Mouse (Mus musculus) right cerebral cortex, postnatal 10 days (tissue): ENCODE data around the gene Ablim1.

Source experiments
- DNase-seq, 2 experiments: peaks; one replicate each; pipeline ENCODE4 v3.0.0; 2021; ENCODE audit warnings: low spot score in 2 of 2

Ablim1 gene

DNA sequence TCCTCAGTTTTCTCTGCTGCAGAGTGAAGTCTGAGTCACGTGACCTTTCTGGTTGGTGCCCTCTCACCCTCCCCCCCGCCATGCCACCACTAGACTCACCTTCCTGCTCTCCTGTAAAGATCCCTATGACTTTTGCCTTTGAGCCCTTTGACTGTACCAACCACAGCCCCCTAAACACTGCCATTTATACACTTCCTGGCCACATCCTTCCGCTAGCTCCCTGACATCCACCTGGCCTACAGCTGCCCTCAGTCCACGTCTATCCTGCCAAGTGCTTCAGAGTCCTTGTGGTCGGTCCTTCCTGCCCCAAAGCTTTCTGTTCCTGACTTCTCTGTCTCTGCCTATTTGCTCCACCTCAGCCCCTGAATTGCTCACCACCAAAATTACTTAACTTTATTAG, 29.1 kb upstream of the Ablim1 start:
- DNase-seq: no peak

DNA sequence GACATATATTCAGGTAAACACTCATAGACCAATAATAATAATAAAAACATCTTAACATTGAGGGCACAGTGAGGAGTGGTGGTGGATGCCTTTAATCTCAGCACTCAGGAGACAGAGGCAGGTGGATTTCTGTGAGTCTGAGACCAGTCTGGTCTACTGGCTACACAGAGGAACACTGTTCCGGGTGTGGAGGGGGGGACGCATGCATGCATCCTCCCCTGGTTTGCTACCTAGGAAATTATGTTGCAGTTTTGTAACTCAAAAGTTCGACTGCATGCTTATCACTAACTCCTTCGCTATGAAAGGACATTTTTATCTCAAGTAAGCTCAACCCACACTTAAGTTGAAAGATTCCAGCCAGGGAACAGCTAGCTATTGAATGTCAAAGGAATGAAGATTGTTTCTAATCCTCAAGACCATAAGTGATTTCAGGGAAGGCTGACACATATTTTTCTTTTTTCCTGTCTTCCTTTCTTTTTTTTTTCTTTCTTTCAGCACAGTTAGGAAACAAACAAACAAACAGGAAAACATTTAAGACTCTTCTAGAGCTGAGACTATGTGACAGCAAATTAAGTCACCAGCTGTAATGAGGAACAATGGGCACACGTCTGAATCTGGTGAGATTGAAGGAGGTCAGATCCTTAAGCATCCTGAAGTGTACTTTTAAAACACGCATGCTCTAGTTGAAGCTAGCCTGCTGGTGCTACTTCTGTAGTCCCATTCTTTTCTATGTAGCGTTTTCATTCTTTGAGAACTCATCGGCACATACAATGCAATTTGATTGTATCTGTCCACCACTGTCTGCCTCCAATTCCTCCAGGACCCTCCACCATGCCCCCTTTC, 26.4 kb upstream of the Ablim1 start:
- no peak for DNase-seq

GRCm38 (mm10) chr19:57339281-57339864, 24.7 kb upstream of the Ablim1 start:
- no peak for DNase-seq

- DNase-seq: no peak
Observed at GRCm38 (mm10) chr19:57335135-57335534, 20.4 kb upstream of the Ablim1 start.

DNA sequence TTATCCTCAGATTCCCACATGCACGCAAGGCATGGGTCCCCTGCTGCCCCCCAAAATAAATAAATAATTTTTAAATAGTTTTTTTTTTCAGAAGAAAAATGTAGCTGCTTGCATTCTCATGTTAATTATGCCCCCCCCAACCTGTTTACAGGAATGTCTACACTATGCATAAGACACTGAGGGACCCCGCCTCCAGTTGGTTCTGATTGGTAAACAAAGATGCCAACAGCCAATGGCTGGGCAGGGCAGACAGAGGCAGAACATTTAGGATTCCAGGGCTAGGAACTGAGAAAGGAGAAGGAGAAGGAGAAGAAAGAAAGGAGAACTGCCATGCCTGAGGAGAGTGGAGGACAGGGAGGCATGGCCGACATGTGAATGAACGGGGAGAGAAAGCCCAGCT, 18.6 kb upstream of the Ablim1 start:
- no peak for DNase-seq

DNA sequence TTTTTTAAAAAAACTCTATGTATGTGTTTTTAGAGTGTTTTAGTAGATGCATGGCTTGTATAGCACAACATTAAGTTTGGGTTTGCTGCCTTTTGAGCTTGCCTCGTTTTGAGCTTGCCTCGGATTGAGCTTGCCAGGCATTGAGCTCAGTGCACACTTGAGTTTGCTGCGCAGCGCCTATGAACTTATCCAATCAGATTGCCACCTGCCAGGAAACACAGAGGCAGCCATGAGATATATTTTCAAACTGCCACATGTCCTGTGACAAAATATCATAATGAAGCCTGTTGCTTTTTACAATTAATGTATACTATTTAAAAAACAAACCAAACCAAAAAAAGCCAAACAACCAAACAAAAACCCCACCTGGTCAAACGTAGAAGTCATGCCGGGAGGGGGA, 16.5 kb upstream of the Ablim1 start:
- DNase-seq: no peak

- no peak for DNase-seq
Observed at GRCm38 (mm10) chr19:57330309-57330708, 15.6 kb upstream of the Ablim1 start.

DNA sequence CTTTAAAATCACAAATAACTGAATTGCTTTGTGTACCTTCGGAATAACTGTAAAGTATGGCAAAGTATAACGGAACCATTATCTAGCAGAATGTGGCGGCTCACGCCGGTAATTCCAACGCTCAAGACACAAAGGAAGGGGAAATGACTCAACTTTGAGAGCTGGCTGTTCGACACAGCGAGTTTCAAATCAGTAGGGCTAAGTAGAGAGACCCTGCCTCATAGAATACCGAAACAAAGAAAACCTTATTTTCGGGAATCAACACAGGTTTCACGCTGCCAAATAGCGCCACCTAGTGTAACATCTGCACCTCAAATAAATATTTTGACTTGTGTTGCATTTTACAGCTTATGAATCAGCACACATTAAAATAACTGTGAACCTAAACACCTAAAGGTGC, 14.1 kb upstream of the Ablim1 start:
- DNase-seq: no peak

- no peak for DNase-seq
Observed at GRCm38 (mm10) chr19:57328269-57328668, 13.6 kb upstream of the Ablim1 start.

DNA sequence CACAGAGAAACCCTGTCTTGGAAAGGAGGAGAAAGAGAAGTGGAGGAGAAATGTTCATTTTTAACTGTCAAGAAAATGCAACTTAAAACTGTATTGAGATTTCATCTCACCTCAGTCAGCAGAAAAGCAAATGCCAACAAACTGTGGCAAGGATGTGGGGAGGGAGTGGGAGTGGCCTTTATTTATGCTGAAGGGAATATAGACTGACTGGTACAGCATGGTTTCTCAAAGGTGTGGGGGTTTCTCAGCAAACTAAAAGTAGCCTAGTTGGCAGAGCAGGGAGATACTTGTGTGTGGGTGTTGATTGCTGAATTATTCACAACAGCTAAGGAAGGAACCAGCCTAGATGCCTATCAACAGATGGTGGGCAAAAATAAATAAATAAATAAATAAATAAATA, 13.0 kb upstream of the Ablim1 start:
- DNase-seq: no peak

DNA sequence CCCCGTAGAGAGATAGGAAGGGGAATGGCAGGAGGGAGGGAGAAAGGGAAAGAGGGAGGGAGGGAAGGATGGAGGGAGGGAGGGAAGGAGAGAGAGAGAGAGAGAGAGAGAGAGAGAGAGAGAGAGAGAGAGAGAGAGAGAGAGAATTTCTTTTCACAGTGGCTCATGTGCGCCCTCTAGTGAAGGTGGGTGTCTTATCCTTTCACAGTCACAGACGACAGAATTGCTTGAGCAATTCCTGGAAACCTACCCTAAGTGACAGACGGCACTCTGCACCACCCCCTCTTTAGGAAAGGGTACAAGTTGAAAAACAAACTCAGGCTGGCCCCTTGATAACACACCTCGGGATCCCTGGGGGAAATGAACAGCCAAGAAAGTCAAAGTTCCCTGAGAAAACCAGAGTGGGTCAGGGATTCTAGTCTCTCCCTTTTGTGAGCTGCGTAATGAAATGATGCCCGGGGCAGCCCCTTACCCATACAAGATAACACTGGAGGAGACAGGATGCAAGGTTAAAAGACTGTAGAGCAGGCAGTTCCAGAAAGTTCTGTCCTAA, 11.1 kb upstream of the Ablim1 start:
- DNase-seq: peak; percentile 73 to 86

- DNase-seq: no peak
Observed at GRCm38 (mm10) chr19:57323087-57323486, 8.4 kb upstream of the Ablim1 start.

DNA sequence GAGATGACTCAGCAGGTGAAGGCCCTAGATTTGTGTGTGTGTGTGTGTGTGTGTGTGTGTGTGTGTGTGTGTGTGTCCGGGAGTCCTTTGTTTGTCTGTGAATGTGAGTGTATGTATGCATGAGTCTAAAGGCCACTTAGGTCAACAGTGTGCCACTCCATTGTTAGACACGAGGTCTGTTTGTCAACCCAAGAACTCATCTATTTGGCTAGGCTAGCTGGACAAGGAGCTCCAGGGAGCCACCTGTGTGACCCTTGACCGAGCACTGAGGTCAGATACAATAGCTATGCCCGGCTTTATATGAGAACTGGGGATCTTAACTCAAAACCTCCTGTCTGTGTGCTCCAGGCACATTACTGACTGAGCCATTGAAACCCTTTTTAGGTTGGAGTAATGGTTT, 7.8 kb upstream of the Ablim1 start:
- no peak for DNase-seq

GRCm38 (mm10) chr19:57321839-57322238, 7.1 kb upstream of the Ablim1 start:
- DNase-seq: no peak

DNA sequence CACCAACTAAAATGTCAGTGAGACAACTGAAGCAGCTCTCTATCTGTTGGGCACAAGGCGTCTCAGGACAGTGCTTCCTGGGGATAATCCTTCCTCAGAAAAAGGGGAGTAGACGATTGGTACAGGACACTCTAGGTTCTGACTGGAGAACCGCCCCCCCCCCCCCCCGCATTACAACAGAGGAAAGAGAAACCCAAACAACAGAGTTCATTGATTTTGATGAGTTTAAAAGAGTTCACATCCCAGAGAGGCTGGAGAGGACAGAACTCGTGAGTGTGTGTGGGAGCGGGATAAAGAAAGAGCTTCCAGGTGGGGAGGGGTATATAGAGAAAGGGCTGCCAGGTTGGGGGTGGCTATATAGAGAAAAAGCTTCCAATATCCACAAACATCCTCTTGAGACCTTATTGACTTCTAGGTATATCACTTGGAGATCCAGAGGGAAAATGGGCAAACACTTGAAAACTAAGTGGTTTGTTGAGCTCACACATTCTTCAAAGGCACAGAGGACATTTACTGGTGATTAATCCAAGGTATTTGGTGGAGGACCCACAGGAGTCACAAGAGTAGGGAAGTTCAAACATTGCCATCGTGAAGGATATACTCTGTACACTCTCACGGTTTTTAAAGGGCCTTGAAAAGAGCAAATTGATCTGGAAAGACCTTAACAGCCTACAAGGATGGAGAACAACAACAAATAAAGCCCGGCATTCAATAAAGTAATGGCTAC, 6.1 kb upstream of the Ablim1 start:
- no peak for DNase-seq

GRCm38 (mm10) chr19:57316597-57316996, 1.9 kb upstream of the Ablim1 start:
- DNase-seq: no peak

DNA sequence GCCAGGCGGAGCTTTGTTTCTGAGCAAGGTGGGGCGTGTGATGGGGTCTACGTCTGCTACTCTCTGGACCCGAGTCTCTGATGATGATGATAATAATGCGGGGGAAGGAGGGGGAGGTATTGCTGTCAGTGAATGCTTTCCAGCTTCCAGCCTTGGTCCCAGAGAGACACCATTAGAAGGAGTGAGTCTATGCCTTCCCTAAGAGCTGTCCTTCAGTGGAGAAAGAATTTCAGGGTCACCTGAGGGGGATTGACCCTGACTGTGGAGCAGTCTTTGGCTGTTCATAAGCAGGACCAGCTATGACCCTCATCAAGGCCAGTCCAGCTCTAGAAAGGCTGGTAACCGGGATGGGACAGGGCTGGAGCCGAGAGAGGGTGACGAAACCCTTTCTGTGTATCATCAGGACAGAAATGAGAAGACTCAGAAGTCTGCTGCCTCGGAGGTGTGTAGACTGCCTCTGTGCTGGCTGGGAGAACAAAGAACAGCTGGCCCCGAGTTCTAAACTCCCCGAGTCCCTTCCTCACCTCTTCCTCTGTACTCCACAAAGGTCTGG, 370 bp upstream of the Ablim1 start:
- no peak for DNase-seq

DNA sequence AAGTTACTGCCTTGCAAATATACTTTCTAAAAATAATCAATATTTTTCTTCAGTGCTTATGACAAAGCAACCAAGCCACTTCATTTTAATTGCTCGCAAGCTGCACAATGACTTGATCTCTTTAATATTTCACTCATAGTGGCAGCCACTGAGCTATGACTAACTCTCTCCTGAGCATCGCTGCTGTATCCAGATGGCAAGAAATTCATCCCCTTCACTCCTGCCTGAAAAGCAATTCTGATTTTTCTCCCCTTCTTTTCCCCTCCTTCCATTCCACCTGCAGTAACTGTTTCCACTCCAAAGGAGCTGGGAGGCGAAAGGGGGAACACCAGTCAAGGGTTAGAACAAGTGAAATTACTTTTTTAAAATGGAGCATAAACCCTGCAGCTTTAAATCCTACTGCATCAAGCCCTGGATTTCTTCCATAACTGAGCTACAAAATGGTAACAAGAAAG, 801 bp downstream of the Ablim1 start:
- no peak for DNase-seq

DNA sequence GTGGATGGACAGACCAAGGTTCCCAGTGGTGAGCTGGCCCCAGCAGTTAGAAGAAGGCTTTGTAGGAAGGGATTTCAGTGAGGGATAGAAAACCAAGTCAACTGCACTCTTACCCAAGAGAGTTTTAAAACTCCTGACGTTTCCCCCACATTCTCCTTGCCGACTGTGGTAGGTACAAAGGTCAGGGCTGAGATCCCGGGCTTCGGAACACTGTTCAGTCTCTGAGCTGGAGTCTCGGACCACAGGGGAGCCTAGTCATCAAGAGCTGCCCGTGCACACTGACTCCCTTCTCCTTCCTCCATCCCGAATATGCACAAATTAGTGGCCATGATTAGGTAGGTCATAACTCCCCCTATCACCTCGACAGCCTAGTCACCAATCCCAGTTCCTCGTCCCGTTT, 1.5 kb downstream of the Ablim1 start:
- DNase-seq: no peak

- no peak for DNase-seq
Observed at GRCm38 (mm10) chr19:57309980-57310379, 4.7 kb downstream of the Ablim1 start.

GRCm38 (mm10) chr19:57306601-57307000, 8.1 kb downstream of the Ablim1 start:
- no peak for DNase-seq

- DNase-seq: no peak
Observed at GRCm38 (mm10) chr19:57305972-57306371, 8.7 kb downstream of the Ablim1 start.
